Mouse (Mus musculus) ES-Bruce4 (cell line): ENCODE data around the gene Dnmt1.

Experiments used
- CTCF ChIP-seq: IDR thresholded peaks from one replicate; pipeline ENCODE4 v1.8.1; 2011; ENCODE audit warnings: low read depth, low read length
- POLR2A ChIP-seq: IDR thresholded peaks from one replicate; pipeline ENCODE4 v1.8.1; 2011; ENCODE audit warnings: low read length; ENCODE audit not compliant: insufficient read depth

GRCm38 (mm10) chr9:20866879-20867278, 92.8 kb downstream of the Dnmt1 start:
- no peak for TF ChIP-seq POLR2A
- no peak for TF ChIP-seq CTCF
